15 mouse cellular contexts compared by ENCODE assay signal in the genomic region with DNA sequence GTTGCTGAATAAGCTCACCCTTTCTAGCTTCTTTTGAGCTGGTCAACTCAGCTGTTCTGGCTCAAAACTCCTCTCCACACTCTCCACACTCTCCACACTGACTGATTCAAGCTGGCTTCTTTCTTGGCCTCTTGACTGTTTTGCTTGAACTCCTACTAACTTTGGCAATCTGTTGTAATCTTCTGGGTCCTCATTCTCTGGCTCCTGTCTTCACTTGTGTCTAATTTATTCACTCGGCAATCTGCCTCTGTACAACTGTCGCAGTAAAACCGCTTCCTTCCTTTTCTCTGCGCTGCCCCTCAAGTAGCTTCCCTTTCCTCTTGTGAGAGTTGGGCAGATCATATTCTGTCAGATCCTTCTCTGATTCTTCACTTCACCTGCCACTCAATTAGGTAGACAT. TPM values are rescaled to one million over a fixed set of nuclear protein-coding genes. Genes with fewer than 3 reads are reported as not detected.
DNase-seq lines count a peak whose midpoint lies in the region; ATAC-seq and TF ChIP-seq lines count a peak whose summit lies in the region.
"Had no signal": no experiment of that assay in that cellular context is flagged by ENCODE, and none has a peak within 500 bp of the region (broad histone marks: within the 10 kb centered on the region; RNA-seq: fewer than 3 reads in every experiment).

No protein-coding gene starts in this region.

- H3K27ac ChIP-seq in heart, embryonic 15.5 days = peak overlapping the region; percentile 37; the same call in 1 of the 2 replicates
- no peak overlapping the region for H3K27ac ChIP-seq in hindbrain, postnatal 0 days
- H3K27ac ChIP-seq in layer of hippocampus, adult 2 months = no peak overlapping the region

- no peak overlapping the region for H3K4me3 ChIP-seq in heart, embryonic 15.5 days
- no peak overlapping the region for H3K4me3 ChIP-seq in hindbrain, postnatal 0 days (ENCODE audit: low read length)
- no peak overlapping the region for H3K4me3 ChIP-seq in layer of hippocampus, adult 2 months

- no peak overlapping the region for H3K9ac ChIP-seq in heart, embryonic 15.5 days
- H3K9ac ChIP-seq in hindbrain, postnatal 0 days (replicated peaks; ENCODE audit: low read length) = no peak overlapping the region

- WGBS in heart, embryonic 15.5 days = 69% methylated on average over 4 of the region's 4 CpGs
- 93% methylated on average over 4 of the region's 4 CpGs for WGBS in hindbrain, postnatal 0 days

- peaks cover 29% of the 10 kb centered on the region for H3K4me1 ChIP-seq in heart, embryonic 15.5 days (replicated peaks)
- H3K4me1 ChIP-seq in hindbrain, postnatal 0 days (ENCODE audit: insufficient read depth, low read length) = peaks cover 8% of the 10 kb centered on the region

- DNase-seq in heart, postnatal 4 days = no peak
- peak; percentile 21 to 53 for DNase-seq in CD8-positive naive resting alpha-beta T cell, adult 2 months (ENCODE audit: low read depth in 2 of 2, low spot score in 2 of 2)
- peak; percentile 50 to 61 for DNase-seq in natural killer cell, adult 2 months (ENCODE audit: low spot score in 2 of 2)
- no peak for DNase-seq in hindbrain, postnatal 0 days (ENCODE audit: low spot score)
- no peak for DNase-seq in adrenal gland, postnatal 4 days (ENCODE audit: low spot score in 2 of 2)
- no peak for DNase-seq in layer of hippocampus, adult 2 months (ENCODE audit: low spot score in 2 of 2)
- DNase-seq: cerebellum, postnatal 10 days; gastrocnemius, postnatal 36 days; kidney, adult 2 months had no signal

- no peak for ATAC-seq in heart, embryonic 15.5 days (replicated peaks; ENCODE audit: insufficient number of reproducible peaks, insufficient read depth, low FRiP score, low read depth)
- ATAC-seq in hematopoietic stem cell, adult 5-6 weeks (replicated peaks in 1 of 2; ENCODE audit: insufficient read depth in 1 of 2, low FRiP score in 2 of 2, low TSS enrichment in 1 of 2, low read depth in 1 of 2, poor library complexity in 2 of 2, severe bottlenecking in 2 of 2) = peak; percentile 43 to 46; a peak in 3 of 4 replicates
- ATAC-seq in hindbrain, postnatal 0 days = no peak

- peaks cover 13% of the 10 kb centered on the region for H3K36me3 ChIP-seq in heart, embryonic 15.5 days
- peaks cover 6% of the 10 kb centered on the region; the same call in 1 of the 2 replicates for H3K36me3 ChIP-seq in hindbrain, postnatal 0 days (ENCODE audit: insufficient read depth, low read length)

- no peaks in the 10 kb centered on the region for H3K27me3 ChIP-seq in heart, embryonic 15.5 days
- H3K27me3 ChIP-seq in hindbrain, postnatal 0 days (ENCODE audit: insufficient read depth, low read length) = no peaks in the 10 kb centered on the region

- TF ChIP-seq CTCF in hindbrain, postnatal 0 days (IDR thresholded peaks at IDR 0.05; ENCODE audit: low read depth) = no peak
- TF ChIP-seq CTCF in layer of hippocampus, adult 2 months (conservative IDR thresholded peaks at IDR 0.05) = no peak

- 0 out of 2 replicates have a peak, but pooled peaks cover 3% of the 10 kb centered on the region for H3K9me3 ChIP-seq in heart, embryonic 15.5 days (replicated peaks)
- no peaks in the 10 kb centered on the region for H3K9me3 ChIP-seq in hindbrain, postnatal 0 days (ENCODE audit: low read length)

- H3K4me2 ChIP-seq in heart, embryonic 15.5 days = no peak overlapping the region
- H3K4me2 ChIP-seq in hindbrain, postnatal 0 days (ENCODE audit: low read depth, low read length) = no peak overlapping the region
- H3K4me2 ChIP-seq: midbrain, embryonic 11.5 days had no signal

RNA-seq across cellular contexts. Expression of a gene that starts 1.9 kb away (rescaled TPM):
- polyA plus RNA-seq in heart, embryonic 15.5 days (2015; fragmentation: Nextera tagmentation; extraction: Ambion mirVana) = 38.8 and 48.5 TPM in 2 replicates
- 100 to 1,000 TPM; 105 to 108 TPM for total RNA-seq in heart, postnatal 4 days (2021)
- total RNA-seq in hematopoietic stem cell, adult 5-6 weeks (2017) = 19.9 and 36.6 TPM in 2 replicates
- total RNA-seq in hindbrain, postnatal 0 days (2014; rRNA removed) = 44.0 and 53.5 TPM in 2 replicates
- polyA plus RNA-seq in hindbrain, postnatal 0 days (2015; fragmentation: Nextera tagmentation; extraction: Ambion mirVana) = 31.3 and 34.7 TPM in 2 replicates
- total RNA-seq in adrenal gland, postnatal 4 days (2021) = 10 to 100 TPM; 70.9 to 81.6 TPM
- total RNA-seq in layer of hippocampus, adult 2 months (2021) = 10 to 100 TPM; 42.9 to 52.9 TPM

RNA-seq across cellular contexts. Expression of a gene that starts 10.7 kb away (rescaled TPM):
- polyA plus RNA-seq in heart, embryonic 15.5 days (2015; fragmentation: Nextera tagmentation; extraction: Ambion mirVana) = not detected in 2 replicates
- not detected for total RNA-seq in heart, postnatal 4 days (2021)
- not detected in 2 replicates for total RNA-seq in hematopoietic stem cell, adult 5-6 weeks (2017)
- not detected in 2 replicates for total RNA-seq in hindbrain, postnatal 0 days (2014; rRNA removed)
- polyA plus RNA-seq in hindbrain, postnatal 0 days (2015; fragmentation: Nextera tagmentation; extraction: Ambion mirVana) = not detected in 2 replicates
- not detected for total RNA-seq in adrenal gland, postnatal 4 days (2021)
- not detected for total RNA-seq in layer of hippocampus, adult 2 months (2021)
- total RNA-seq: adrenal gland, adult 18-20 months; gastrocnemius, postnatal 36 days; left cerebral cortex, postnatal 25 days had no signal
- polyA plus RNA-seq: erythroblast, embryonic 14.5 days; kidney, adult 2 months; midbrain, embryonic 11.5 days had no signal

RNA-seq across cellular contexts. Expression of a gene that starts 21.9 kb away (rescaled TPM):
- polyA plus RNA-seq in heart, embryonic 15.5 days (2015; fragmentation: Nextera tagmentation; extraction: Ambion mirVana) = 1.1 and 3.3 TPM in 2 replicates
- total RNA-seq in heart, postnatal 4 days (2021) = 1 to 10 TPM; 1.7 to 2.5 TPM
- total RNA-seq in hematopoietic stem cell, adult 5-6 weeks (2017) = 0.05 TPM in 1 of 2 replicates, not detected in the other
- 84.0 and 84.9 TPM in 2 replicates for total RNA-seq in hindbrain, postnatal 0 days (2014; rRNA removed)
- polyA plus RNA-seq in hindbrain, postnatal 0 days (2015; fragmentation: Nextera tagmentation; extraction: Ambion mirVana) = 54.7 and 56.7 TPM in 2 replicates
- 10 to 100 TPM in 1 of 2 experiments, 1 to 10 TPM in 1; 4.7 to 12.6 TPM for total RNA-seq in adrenal gland, postnatal 4 days (2021)
- total RNA-seq in layer of hippocampus, adult 2 months (2021) = 10 to 100 TPM; 36.9 to 37.1 TPM

RNA-seq across cellular contexts. Expression of a gene that starts 30.6 kb away (rescaled TPM):
- polyA plus RNA-seq in heart, embryonic 15.5 days (2015; fragmentation: Nextera tagmentation; extraction: Ambion mirVana) = 2.6 and 4.0 TPM in 2 replicates
- 1 to 10 TPM; 3.6 to 3.7 TPM for total RNA-seq in heart, postnatal 4 days (2021)
- 0.25 TPM in 1 of 2 replicates, not detected in the other for total RNA-seq in hematopoietic stem cell, adult 5-6 weeks (2017)
- total RNA-seq in hindbrain, postnatal 0 days (2014; rRNA removed) = 27.7 and 29.3 TPM in 2 replicates
- polyA plus RNA-seq in hindbrain, postnatal 0 days (2015; fragmentation: Nextera tagmentation; extraction: Ambion mirVana) = 23.9 and 24.2 TPM in 2 replicates
- total RNA-seq in adrenal gland, postnatal 4 days (2021) = 10 to 100 TPM; 14.3 to 14.8 TPM
- total RNA-seq in layer of hippocampus, adult 2 months (2021) = 1 to 10 TPM; 6.1 to 7.6 TPM
- polyA plus RNA-seq: erythroblast, embryonic 14.5 days had no signal

Comparison
In these comparisons a context has a peak if more than half of its experiments do, and no peak if none do; other contexts are left out.
1. ATAC-seq: peak in hematopoietic stem cell, adult 5-6 weeks (2 of 2); none in heart, embryonic 15.5 days (single experiment) and hindbrain, postnatal 0 days (single experiment).
2. DNase-seq: peak in CD8-positive naive resting alpha-beta T cell, adult 2 months (2 of 2) and natural killer cell, adult 2 months (2 of 2); none in heart, postnatal 4 days (single experiment), hindbrain, postnatal 0 days (single experiment), adrenal gland, postnatal 4 days (0 of 2) and layer of hippocampus, adult 2 months (0 of 2).